Mouse (Mus musculus) c-Kit-negative CD71-positive TER-119-positive erythroid progenitor cells, embryonic 14.5 days (primary cell): Measurements from ENCODE around the gene Chmp2a.

Source experiments
- DNase-seq: peaks from one replicate; pipeline ENCODE4 v3.0.0-alpha.2; 2013; ENCODE audit warnings: low read depth, low spot score

The Chmp2a gene

GRCm38 (mm10) chr7:13003380-13003779, 31.2 kb downstream of the Chmp2a start:
- no peak for DNase-seq

GRCm38 (mm10) chr7:13001584-13001983, 33.0 kb downstream of the Chmp2a start:
- no peak for DNase-seq

DNA sequence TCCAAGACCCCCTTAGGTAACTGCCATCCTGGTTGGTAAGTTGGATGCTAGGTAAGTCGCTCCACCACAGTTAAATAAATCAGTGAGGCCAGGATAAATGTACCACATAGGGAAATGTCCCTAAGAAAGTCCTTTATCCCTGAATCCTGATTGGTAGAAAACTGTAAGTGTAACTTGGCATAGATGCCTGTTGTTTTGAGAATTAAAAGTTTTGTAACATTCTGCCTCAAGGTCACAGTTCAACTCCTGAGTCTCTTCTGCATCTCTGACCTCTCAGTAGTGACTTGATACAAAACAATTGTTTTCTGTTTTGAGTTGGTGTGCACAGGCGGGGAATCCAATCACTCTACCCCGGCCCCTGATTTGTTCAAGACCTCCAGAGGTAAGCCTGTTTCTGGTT, 35.8 kb downstream of the Chmp2a start, which contains the start of gene Trim28:
TSS of gene Trim28 (plus strand) at position 264 of the 400 bp plus-strand sequence.
- DNase-seq: no peak

DNA sequence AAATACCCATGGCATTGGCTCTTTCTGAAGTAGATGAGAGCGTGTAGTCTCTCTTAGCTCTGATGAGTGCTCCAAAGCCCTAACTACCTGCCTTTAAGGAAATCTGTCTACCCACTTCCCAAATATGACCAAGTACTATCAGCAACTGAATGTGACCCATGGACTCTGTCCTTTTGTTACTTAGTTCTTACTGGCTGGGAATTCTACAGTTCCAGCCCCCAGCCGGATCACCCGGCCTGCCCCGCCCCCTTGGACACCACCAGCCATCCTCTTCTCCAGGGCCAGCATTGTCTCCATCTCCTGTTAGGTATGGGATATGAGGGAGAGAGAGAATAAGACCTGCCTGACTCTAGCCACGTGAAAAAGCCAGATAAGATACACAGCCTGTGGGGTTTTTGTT, 36.6 kb downstream of the Chmp2a start, which contains the start of gene Slc27a5:
TSS of gene Slc27a5 (minus strand) at position 140 of the 400 bp plus-strand sequence.
- DNase-seq: no peak

GRCm38 (mm10) chr7:12997230-12997629, 37.4 kb downstream of the Chmp2a start:
- DNase-seq: no peak

DNA sequence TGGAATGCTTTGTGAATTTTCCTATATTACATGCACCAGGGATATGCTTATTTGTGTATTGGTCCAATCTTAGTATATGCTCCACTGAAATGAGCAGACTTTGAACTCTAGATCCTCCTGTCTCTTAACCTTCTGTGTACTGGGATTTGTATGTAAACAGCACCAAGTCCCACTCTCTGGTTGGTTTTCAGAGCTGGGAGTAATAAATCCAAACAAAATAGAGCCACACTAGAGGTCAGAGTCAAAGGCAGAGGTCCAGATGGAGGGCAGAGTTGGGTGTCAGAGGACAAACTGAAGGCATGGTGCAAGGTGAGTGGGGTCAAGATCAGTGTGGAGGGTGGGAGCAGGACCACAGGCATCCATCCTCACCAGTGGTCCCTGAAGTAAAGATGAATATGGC, 38.7 kb downstream of the Chmp2a start:
- DNase-seq: no peak

GRCm38 (mm10) chr7:12993148-12993547, 41.5 kb downstream of the Chmp2a start:
- DNase-seq: no peak

DNA sequence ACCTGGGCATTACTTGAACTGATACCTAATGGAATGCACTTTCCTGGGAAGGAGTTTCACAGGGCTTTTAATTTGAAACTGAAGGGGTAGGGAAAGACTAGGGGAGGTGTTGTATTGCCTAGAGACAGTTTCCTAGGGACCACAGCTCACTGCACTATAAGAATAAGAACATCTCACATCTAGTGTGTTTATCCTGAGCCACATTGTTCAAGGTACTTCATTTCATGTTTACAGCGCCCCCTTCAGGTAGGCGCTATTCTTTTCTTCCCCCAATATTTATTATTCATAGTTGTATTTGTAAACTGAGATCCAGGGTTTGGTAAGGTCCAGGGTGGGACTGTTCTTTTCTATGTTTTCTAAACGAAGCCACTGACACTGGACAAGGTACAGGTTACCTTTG, 42.4 kb downstream of the Chmp2a start:
- DNase-seq: no peak

DNA sequence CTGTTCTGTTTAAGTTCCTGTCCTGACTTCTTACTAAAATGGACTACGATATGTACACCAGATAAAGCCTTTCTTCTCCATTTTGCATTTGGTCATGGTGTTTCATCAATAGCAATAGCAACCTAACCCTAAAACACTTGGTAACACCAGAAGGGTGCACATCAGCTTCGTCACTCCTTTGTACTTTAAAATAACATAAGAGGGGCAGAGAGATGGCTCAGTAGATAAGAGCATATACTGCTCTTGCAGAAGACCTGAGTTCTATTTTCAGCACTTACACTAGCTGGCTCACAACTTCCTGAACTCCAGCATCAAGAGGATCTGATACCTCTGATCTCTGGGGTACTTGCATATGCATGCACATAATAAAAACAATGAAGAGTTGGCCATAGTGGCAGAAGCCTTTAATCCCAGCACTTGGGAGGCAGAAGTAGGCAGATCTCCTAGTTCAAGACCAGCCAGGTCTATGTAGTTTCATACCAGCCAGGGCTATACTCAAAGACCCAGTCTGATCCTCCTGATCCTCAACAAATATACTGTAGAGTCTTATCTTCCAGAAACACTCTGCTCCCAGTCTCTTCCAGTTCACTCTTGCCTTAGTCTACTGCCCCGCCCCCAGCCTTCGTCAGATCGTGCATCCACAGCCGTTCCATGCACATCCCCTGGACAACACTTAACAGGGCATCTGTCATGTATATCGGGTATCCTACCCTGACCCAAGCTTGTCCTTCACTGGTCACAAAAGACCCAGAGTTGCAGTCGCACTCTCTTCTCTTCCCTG, 47.0 kb downstream of the Chmp2a start:
- no peak for DNase-seq

DNA sequence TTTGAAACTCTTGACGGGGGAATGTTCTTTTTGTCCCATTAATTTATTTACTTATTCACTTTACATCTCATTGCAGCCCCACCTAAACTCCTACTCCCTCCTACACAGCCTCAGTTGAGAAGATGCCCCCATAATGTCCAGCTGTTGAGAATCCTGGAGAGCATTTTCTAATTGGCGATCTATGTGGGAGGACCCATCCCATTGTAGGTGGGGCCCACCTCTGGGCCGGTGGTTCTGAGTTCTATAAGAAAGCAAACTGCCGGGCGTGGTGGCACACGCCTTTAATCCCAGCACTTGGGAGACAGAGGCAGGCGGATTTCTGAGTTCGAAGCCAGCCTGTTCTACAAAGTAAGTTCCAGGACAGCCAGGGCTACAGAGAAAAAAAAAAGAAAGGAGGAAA, 47.7 kb downstream of the Chmp2a start:
- no peak for DNase-seq

DNA sequence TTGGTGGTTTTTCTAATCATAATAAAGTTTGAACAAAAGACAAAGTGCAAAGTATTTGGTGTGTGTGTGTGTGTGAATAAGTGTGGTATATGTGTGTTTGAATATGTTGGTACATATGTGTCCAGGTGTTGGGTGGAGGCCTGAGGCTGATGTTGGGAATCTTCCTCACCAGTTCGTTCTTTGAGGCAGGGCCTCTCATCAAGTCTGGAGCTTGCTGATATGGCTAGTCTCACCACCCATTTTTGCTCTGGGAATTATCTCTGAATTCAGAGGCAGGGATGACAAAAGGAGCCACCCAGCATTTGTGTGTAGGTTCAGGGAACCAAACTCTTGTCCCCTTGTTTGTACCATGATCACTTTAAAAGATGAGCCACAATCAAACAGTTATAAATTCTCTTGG, 48.9 kb downstream of the Chmp2a start:
- DNase-seq: peak; percentile 44
